Mouse (Mus musculus): ENCODE measurements around the gene Tapbpl.

DNA sequence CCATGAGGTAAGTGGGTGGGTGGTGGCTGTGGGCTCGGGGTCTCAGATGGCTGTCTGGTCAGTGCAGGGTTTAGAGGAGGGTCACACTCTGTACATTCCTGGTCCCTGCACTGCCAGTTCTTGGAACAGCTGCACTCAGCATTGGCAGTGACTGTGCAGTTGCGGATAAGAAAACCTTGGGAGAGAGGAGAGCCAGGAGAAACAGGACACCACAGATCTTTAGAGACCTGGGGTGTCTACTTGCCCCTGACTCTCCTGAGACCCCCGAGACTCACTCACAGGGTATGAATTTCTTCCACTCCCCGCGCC, 2.8 kb upstream of the Tapbpl start:
- TF ChIP-seq CTCF (IDR thresholded peaks at IDR 0.05; ENCODE audit: insufficient read depth, low read length) (no peak), POLR2A (IDR thresholded peaks at IDR 0.05; ENCODE audit: borderline replicate concordance, extremely low read depth, low read depth, low read length) (no peak)

All from lung, adult 2 months (tissue).